Mouse (Mus musculus): ENCODE results near the gene Drd1. TPM values are rescaled to one million over a fixed set of nuclear protein-coding genes. Genes with fewer than 3 reads are reported as not detected.

Drd1 gene
- total RNA-seq, 2 experiments from 2014 or later: 22.3 to 37.3 TPM

GRCm38 (mm10) chr13:54076051-54076450 lies 20.5 kb upstream of the Drd1 start:
- intact Hi-C loops (cut with DNase I): no loop called here
- DNase-seq (ENCODE audit: extremely low spot score in 1 of 2, low spot score in 2 of 2): no peak

- no peak for DNase-seq (ENCODE audit: extremely low spot score in 1 of 2, low spot score in 2 of 2)
- intact Hi-C loops (cut with DNase I): no loop called here
Observed at GRCm38 (mm10) chr13:54075416-54075815, 19.9 kb upstream of the Drd1 start.

- intact Hi-C loops (cut with DNase I): no loop called here
- DNase-seq (ENCODE audit: extremely low spot score in 1 of 2, low spot score in 2 of 2): no peak
Observed at GRCm38 (mm10) chr13:54073491-54073890, 18.0 kb upstream of the Drd1 start.

DNA sequence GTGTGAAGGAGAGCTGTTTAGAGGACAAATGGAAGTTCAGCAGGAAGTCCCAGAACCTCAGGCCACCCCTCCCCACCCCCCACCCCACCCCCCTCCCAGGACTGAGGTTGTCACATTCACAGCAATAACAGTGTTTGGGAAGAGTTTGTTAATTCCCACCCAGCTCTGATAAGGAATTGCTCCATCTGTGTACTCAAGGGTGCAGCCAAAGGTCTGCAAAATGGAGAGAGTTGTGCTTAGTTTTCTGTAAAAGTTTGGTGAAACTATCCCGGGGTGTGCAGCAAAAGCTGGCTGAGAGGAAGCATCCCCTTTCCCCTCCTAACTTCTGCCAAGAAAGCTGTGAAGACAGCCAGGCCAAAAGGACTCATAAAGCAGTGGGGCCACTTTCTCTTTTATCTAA lies 17.6 kb upstream of the Drd1 start:
- DNase-seq (ENCODE audit: extremely low spot score in 1 of 2, low spot score in 2 of 2): no peak
- intact Hi-C loops (cut with DNase I): no loop called here

GRCm38 (mm10) chr13:54072526-54073057 lies 17.1 kb upstream of the Drd1 start:
- DNase-seq (ENCODE audit: extremely low spot score in 1 of 2, low spot score in 2 of 2): no peak
- intact Hi-C loops (cut with DNase I): no loop called here

DNA sequence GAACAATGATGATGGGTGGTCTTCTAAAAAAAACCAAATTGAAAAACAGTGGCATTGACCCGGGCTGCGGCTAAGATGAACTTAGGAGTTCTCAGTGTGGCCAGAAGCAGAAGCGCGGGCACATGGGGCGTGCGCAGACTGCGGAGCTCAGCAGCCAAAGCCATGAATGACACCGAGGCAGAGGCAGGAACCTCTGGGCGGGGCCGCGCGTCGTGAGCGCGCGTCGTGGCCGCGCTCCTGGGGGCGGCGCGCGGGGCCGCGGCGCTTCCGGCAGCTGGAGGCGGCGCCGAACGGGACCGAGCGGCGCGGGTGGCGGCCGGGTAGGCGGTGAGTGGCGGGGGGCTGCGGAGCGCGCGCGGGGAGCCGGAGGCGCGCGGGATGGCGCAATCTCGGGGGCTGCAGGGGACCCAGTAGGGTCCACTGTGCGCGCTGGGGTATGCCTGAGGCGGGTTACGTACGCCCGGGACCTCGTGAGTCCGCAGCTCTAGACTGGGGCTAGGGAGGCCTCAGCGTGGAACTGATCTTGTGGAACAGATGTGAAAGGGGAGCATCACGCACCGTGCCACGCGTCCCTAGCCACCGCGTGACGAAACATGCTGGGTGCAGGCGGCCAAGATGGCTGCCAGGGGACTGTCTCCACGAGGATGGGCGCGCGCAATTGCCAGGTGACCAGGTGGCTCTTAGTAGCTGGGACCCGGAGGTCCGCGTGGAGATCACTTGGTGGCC lies 16.3 kb upstream of the Drd1 start, which contains the start of gene Sfxn1:
Sfxn1 (plus strand) TSS at position 264 of the 726 bp plus-strand sequence.
- peak; percentile 62 to 82 for DNase-seq (ENCODE audit: extremely low spot score in 1 of 2, low spot score in 2 of 2)
- intact Hi-C loops (cut with DNase I): no loop called here

- DNase-seq (ENCODE audit: extremely low spot score in 1 of 2, low spot score in 2 of 2): no peak
- intact Hi-C loops (cut with DNase I): no loop called here
Observed at GRCm38 (mm10) chr13:54071011-54071410, 15.5 kb upstream of the Drd1 start.

GRCm38 (mm10) chr13:54067617-54068166 lies 12.2 kb upstream of the Drd1 start:
- DNase-seq (ENCODE audit: extremely low spot score in 1 of 2, low spot score in 2 of 2): no peak
- intact Hi-C loops (cut with DNase I): loop anchor here (10.0 kb wide), 1 partner anchor 623 kb away; no protein-coding TSS in a partner anchor

DNA sequence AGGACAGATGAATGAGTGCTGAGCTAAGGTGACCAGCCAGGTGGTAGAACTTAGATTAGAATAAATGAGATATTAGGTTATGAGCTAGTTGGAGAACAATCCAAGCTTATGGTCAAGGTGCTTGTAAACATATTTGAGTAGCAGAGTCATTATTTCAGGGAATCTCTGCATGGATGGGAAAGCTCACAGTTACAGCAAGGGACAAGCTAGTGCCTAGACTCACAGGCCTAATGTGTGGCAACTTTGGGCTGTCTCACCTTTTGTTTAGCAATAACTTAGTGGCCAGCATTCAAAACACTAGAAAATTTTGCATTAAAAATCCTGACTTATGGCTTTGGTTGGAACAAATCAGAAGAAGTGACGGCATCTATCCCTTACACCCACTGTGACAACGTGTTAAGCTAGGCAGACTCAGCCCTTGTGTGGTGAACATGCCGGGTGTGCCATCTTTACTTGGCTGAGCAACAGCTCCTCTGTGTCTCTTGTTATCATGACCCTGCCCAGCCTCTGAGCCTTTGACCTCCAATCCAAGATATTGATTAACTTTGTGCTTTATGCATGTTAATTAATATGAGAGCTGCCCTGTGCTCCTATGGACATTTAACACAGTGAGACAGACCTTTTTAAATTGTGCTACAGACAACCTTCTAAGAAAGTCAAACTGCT lies 10.7 kb upstream of the Drd1 start:
- DNase-seq (ENCODE audit: extremely low spot score in 1 of 2, low spot score in 2 of 2): no peak
- intact Hi-C loops (cut with DNase I): loop anchor here (10.0 kb wide), 1 partner anchor 621 kb away; no protein-coding TSS in a partner anchor

GRCm38 (mm10) chr13:54063292-54063691 lies 7.8 kb upstream of the Drd1 start:
- DNase-seq (ENCODE audit: extremely low spot score in 1 of 2, low spot score in 2 of 2): no peak
- intact Hi-C loops (cut with DNase I): loop anchor here (2.0 to 10.0 kb wide), 2 partner anchors 280 to 618 kb away; no protein-coding TSS in a partner anchor

DNA sequence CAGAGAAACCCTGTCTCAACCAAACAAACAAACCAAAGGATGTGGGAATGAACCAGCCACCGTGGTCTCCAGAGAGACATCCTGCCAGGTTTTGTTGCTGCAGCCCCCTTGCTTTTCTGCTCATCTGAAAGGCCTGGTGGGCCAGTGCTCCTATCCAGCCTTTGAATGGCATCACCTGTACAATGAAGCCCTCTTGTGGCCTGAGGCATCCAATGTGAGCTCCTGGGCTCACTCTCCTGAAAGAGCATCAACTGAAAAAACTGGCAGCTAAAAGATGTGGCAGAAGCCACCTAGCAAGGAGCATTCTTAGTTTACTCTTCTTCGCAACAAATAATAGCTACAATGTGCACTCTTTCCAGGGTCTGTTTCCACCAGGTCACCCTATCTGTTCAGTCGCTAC lies 6.6 kb upstream of the Drd1 start:
- intact Hi-C loops (cut with DNase I): loop anchor here (2.0 to 10.0 kb wide), 2 partner anchors 279 to 617 kb away; no protein-coding TSS in a partner anchor
- DNase-seq (ENCODE audit: extremely low spot score in 1 of 2, low spot score in 2 of 2): no peak

- intact Hi-C loops (cut with DNase I): loop anchor here (10.0 kb wide), 1 partner anchor 130 kb away; no protein-coding TSS in a partner anchor
- DNase-seq (ENCODE audit: extremely low spot score in 1 of 2, low spot score in 2 of 2): peak in 1 of 2 experiments; percentile 52
Observed at GRCm38 (mm10) chr13:54054962-54055361, 543 bp downstream of the Drd1 start.

DNA sequence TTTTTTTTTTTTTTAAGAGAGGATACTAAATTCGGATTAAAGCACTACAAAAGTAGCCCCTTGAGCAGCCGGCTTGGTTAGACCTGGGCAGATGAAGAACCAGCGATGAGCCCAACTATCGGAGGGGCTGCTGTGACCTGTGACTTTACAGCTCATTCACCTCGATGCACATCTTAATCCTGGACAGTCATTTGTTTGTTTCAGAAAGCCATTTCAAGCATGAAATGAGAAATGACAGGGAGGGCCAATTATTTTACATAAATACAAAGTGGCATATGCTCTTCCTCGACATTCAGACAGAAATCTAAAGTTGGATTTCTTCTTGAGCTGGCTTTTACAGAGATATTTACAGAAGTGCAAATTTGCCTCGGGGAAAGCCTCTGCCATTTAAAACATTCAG lies 3.9 kb downstream of the Drd1 start:
- no peak for DNase-seq (ENCODE audit: extremely low spot score in 1 of 2, low spot score in 2 of 2)
- intact Hi-C loops (cut with DNase I): loop anchor here (10.0 kb wide), 1 partner anchor 127 kb away; no protein-coding TSS in a partner anchor

GRCm38 (mm10) chr13:54048679-54049352 lies 6.7 kb downstream of the Drd1 start:
- no peak for DNase-seq (ENCODE audit: extremely low spot score in 1 of 2, low spot score in 2 of 2)
- intact Hi-C loops (cut with DNase I): no loop called here

GRCm38 (mm10) chr13:54040256-54040655 lies 15.2 kb downstream of the Drd1 start:
- no peak for DNase-seq (ENCODE audit: extremely low spot score in 1 of 2, low spot score in 2 of 2)
- intact Hi-C loops (cut with DNase I): no loop called here

GRCm38 (mm10) chr13:54037936-54038335 lies 17.6 kb downstream of the Drd1 start:
- DNase-seq (ENCODE audit: extremely low spot score in 1 of 2, low spot score in 2 of 2): no peak
- intact Hi-C loops (cut with DNase I): no loop called here

- no peak for DNase-seq (ENCODE audit: extremely low spot score in 1 of 2, low spot score in 2 of 2)
- intact Hi-C loops (cut with DNase I): no loop called here
Observed at GRCm38 (mm10) chr13:54035541-54035940, 20.0 kb downstream of the Drd1 start.

GRCm38 (mm10) chr13:54033653-54034052 lies 21.9 kb downstream of the Drd1 start:
- intact Hi-C loops (cut with DNase I): no loop called here
- DNase-seq (ENCODE audit: extremely low spot score in 1 of 2, low spot score in 2 of 2): no peak

DNA sequence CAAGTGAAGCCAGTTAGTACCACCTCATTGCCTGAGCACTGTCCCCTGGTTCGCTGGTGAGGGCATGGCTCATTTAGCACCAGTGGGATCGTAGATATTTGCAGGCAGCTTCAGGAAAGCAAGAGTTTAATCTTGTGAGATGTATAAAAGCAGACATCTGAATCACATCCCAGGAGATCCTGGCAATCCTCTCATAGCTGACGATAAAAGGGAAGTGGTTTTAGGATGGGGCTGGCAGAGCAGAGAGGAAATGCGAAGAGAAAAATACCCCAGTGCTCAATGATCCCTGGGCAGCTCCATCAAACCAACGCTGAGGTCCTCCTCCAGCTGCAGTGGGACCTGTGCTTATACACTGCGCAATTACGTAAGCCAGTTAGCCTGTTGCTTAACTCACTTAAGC lies 28.4 kb downstream of the Drd1 start:
- no peak for DNase-seq (ENCODE audit: extremely low spot score in 1 of 2, low spot score in 2 of 2)
- intact Hi-C loops (cut with DNase I): no loop called here

Measured in left cerebral cortex, postnatal 10 days (tissue).